Mouse (Mus musculus) neural tube, embryonic 14.5 days (tissue): ENCODE measurements at regions not wholly inside any gene's neighbourhood (a gene's known extent, or its start where the extent isn't known, plus 50 kb on each side); places are given as distances from the start of the nearest gene placed in this dataset.

Source experiments
- ATAC-seq: fragments of 200-750 bp; cut with Nextera tagmentation; 2 replicates; pipeline ENCODE4 v1.8.0; 2017; ENCODE audit warnings: low read depth, mild to moderate bottlenecking, moderate TSS enrichment, moderate library complexity
- H3K27ac ChIP-seq: fragments of 300-500 bp; sonication (generic); 2 replicates; pipeline ENCODE4 v1.5.1; 2014; ENCODE audit warnings: low read depth, mild to moderate bottlenecking, control low read depth, low read length, moderate library complexity, mixed read lengths
- H3K27me3 ChIP-seq: fragments of 300-500 bp; sonication (generic); 2 replicates; pipeline ENCODE4 v1.6.1; 2014; ENCODE audit warnings: low read length; ENCODE audit not compliant: control insufficient read depth, insufficient read depth
- H3K36me3 ChIP-seq: fragments of 300-500 bp; sonication (generic); 2 replicates; pipeline ENCODE4 v1.6.1; 2014; ENCODE audit warnings: low read length, mixed read lengths; ENCODE audit not compliant: control insufficient read depth, insufficient read depth
- H3K4me1 ChIP-seq: fragments of 300-500 bp; sonication (generic); 2 replicates; pipeline ENCODE4 v1.6.1; 2014; ENCODE audit warnings: low read length; ENCODE audit not compliant: control insufficient read depth, insufficient read depth
- H3K4me2 ChIP-seq: fragments of 300-500 bp; sonication (generic); 2 replicates; pipeline ENCODE4 v1.6.1; 2014; ENCODE audit warnings: mild to moderate bottlenecking, low read depth, low read length, control low read depth
- H3K4me3 ChIP-seq: fragments of 300-500 bp; sonication (generic); 2 replicates; pipeline ENCODE4 v1.5.1; 2014; ENCODE audit warnings: low read depth, low read length, control low read depth, mixed read lengths
- H3K9ac ChIP-seq: fragments of 300-500 bp; sonication (generic); replicated peaks from 2 replicates; pipeline ENCODE4 v1.6.1; 2014; ENCODE audit warnings: low read depth, mild to moderate bottlenecking, control low read depth, low read length, mixed read lengths
- H3K9me3 ChIP-seq: fragments of 300-500 bp; sonication (generic); 2 replicates; pipeline ENCODE4 v1.6.1; 2016; ENCODE audit warnings: low read length; ENCODE audit not compliant: control insufficient read depth
- WGBS: fragments of 180-500 bp; shearing (Covaris S2); extraction: QIAGEN DNeasy Blood & Tissue Kit; methylation state at CpG from one replicate; pipeline ENCODE4 v1.1.7; 2014; 5-methylcytosine and 5-hydroxymethylcytosine counted together

- Histone ChIP-seq H3K4me2 (no peak overlapping the region), H3K27ac (no peak overlapping the region), H3K4me3 (no peak overlapping the region), H3K4me1 (no peaks in the 10 kb centered on the region), H3K9me3 (no peaks in the 10 kb centered on the region), H3K36me3 (no peaks in the 10 kb centered on the region), H3K9ac (no peak overlapping the region), H3K27me3 (no peaks in the 10 kb centered on the region)
- 87% methylated on average over 7 of the region's 7 CpGs for WGBS
- ATAC-seq = no peak
Observed at GRCm38 (mm10) chr2:137192183-137192582, 75.7 kb upstream of the Jag1 start.

- WGBS = 89% methylated on average over 1 of the region's 1 CpGs
- H3K9ac ChIP-seq = no peak overlapping the region
Observed at GRCm38 (mm10) chr2:137169176-137169575, 52.7 kb upstream of the Jag1 start.

GRCm38 (mm10) chr2:137168626-137169025 is 52.2 kb upstream of the Jag1 start:
- H3K27ac ChIP-seq = no peak overlapping the region
- no peak overlapping the region for H3K9ac ChIP-seq
- no peaks in the 10 kb centered on the region for H3K27me3 ChIP-seq
- ATAC-seq = no peak
- H3K36me3 ChIP-seq = no peaks in the 10 kb centered on the region
- H3K4me3 ChIP-seq = no peak overlapping the region
- H3K4me2 ChIP-seq = no peak overlapping the region
- H3K9me3 ChIP-seq = no peaks in the 10 kb centered on the region
- H3K4me1 ChIP-seq = no peaks in the 10 kb centered on the region
- 86% methylated on average over 3 of the region's 3 CpGs for WGBS

More at GRCm38 (mm10) chr2:137169176-137169575, 52.7 kb upstream of the Jag1 start:
- no peak for ATAC-seq
- H3K27ac ChIP-seq = no peak overlapping the region
- no peaks in the 10 kb centered on the region for H3K9me3 ChIP-seq
- H3K4me2 ChIP-seq = no peak overlapping the region
- H3K4me3 ChIP-seq = no peak overlapping the region
- H3K27me3 ChIP-seq = no peaks in the 10 kb centered on the region
- no peaks in the 10 kb centered on the region for H3K36me3 ChIP-seq
- no peaks in the 10 kb centered on the region for H3K4me1 ChIP-seq
